Mouse (Mus musculus) right cerebral cortex, postnatal 36 days (tissue): Measurements from ENCODE around the gene Slc4a5.

Source experiments
- DNase-seq, 2 experiments: peaks; one replicate each; pipeline ENCODE4 v3.0.0; 2022; ENCODE audit warnings: low spot score in 2 of 2, mixed read lengths in 1 of 2

Slc4a5 gene

GRCm38 (mm10) chr6:83219814-83220213, at the start of gene Slc4a5:
Slc4a5 (plus strand) TSS chr6:83219828.
- DNase-seq = no peak

DNA sequence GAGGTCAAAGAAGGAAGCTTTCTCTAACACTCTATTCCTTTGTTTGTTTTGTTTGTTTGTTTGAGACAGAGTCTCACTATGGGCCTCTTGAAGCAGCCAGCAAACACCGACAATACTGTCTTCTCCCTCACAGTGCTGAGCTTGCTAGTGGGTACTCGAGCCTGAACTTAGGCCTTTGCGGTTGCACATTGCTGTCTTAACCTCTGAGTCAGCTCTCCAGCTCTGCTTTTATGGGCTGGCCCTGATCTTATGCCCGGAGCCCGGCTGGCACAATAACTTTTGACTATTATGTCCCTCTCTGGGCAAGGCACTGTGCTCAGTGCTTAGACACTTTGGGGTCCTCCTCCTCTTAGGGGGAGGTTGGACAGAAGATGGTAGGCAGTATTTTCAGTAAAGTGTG, 49.8 kb upstream of the Slc4a5 start:
- DNase-seq = no peak

DNA sequence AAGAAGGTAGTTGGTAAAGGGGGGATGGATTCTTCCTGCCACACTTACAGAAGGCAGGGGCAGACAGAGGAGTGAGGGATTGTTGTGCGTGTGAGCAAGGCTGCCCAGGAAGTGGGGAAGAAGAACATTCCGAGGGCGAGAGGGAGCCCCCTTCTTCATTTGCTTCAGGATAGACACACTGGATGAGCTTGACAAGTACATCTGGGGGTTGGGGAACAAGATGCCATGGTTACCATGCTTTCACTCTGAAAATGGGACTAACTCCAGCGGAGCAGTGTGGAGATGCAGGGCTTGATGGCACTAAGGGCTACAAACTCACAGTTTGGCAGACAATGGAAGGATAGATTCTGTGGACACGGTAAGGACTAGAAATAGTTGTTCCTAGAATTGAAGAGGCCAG, 48.6 kb upstream of the Slc4a5 start:
- no peak for DNase-seq

DNA sequence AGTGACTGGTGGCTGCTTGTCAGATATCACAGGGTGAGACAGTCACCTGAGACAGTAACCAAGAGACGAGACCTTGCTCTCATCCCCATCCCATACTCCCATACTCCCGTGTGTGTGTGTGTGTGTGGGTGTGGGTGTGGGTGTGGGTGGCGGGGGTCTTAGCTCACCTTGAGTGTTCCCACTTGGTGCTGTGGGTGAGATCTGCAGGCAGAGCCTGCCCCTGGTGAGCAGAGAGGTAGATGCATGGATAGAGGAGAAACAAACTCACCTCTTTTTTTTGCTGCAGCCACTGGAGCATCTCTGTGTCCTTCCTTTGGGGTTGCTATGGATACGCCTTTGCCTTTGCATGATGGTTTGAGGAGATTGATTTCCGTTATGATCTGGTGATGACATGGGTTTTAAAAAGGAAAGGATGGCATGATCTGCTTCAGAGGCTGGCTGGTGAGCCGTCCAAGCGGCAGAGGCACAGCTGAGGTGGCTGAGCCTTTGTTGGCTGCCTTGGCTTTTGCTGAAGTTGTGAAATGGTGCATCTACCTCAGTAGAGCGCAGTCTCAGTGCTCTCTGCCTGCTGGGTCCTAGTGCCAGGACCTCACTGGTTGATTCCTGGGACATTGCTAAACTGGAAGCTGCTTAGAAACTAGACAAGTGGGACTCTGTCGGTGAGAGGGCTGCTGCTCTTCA, 47.2 kb upstream of the Slc4a5 start:
- DNase-seq = peak; percentile 67 to 76

DNA sequence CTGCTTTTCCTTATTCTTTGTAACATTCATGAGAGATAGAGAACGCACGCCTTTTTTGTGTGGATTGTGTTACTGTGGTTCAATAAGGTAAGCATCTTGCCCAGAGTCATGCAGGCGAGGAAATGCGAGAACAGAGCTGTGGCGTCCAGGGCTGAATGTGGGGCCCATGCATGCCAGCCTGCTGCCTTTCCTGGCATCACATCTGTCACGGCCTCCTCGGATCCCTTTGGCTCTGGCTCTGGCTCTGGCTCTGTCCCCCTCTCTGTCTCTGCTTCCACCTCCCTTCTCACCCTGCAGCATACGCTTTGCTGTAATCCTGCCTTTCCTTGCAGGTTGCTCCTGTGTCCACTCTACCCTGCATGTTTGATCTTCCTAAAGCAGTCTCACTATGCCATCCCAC, 43.6 kb upstream of the Slc4a5 start:
- DNase-seq = no peak

- peak; percentile 80 to 81 for DNase-seq
These were observed 40.1 kb upstream of the Slc4a5 start for GRCm38 (mm10) chr6:83179390-83180117.

DNA sequence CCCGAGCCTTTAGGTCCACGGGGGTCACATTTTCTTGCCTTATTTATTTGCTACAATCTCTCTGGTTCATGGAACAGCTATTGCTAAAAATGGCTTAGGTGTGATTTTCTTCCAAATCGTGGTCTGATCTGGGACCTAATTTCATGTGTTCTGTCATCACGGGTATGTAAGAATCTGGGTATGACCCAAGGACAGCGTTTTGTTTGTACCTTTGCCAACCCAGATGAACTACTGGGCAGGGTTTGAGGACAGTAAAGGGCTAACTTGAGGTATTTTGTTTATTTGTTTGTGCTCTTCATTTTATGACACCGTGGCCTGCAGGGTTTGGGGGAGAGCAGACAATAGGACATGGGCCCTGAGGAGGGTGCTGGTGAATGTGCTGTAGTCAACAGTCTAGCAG, 39.0 kb upstream of the Slc4a5 start:
- DNase-seq = no peak

- DNase-seq = no peak
These were observed 34.7 kb upstream of the Slc4a5 start for GRCm38 (mm10) chr6:83184858-83185435.

DNA sequence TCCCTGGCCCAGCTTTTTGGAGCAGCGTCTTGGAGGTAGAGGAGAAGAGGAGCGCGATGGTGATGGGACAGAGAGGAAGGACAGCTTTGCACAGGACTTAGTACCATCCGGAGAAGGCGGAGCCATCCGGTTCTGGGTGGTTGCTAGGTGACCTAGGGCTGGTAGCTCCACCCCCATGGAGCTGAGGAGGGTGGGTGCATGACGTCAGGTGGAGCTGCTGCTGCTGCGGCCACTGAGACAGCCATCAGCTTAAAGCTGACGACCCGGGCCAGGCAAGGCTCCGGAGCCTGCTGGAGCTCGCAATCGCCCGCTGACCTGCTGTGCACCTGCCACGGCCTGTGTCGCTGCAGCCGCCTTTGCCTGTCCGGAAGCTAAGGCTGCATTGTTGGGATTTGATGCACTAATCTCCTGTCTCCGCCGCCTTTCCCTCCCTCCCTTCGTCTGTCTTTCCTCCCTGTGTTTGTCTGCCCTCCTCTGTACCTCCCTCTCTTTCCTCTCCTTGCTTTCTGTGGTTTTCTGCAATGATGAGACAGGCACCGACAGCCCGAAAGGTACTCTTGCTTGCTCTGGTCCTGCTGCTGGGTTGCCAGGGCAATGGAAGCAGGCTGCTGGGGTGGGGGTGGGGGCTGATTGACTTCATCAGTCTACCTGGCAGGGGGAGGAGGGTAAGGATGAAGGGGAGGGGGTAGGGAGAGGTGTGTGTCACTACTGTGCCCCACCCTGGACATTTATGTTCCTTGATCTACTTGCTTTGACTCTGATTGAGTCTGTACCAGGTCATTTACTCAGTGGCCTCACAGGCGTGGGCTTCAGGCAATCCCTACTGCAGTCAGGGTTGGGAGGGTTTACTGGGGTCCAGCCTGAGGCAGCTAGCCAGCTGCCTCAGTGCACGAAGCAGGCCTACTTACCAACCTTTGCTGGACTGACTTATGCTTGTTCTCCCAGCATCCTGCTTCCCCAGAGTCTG, 33.5 kb upstream of the Slc4a5 start:
- peak; percentile 87 to 94 for DNase-seq

GRCm38 (mm10) chr6:83186946-83187345, 32.7 kb upstream of the Slc4a5 start:
- DNase-seq = no peak

DNA sequence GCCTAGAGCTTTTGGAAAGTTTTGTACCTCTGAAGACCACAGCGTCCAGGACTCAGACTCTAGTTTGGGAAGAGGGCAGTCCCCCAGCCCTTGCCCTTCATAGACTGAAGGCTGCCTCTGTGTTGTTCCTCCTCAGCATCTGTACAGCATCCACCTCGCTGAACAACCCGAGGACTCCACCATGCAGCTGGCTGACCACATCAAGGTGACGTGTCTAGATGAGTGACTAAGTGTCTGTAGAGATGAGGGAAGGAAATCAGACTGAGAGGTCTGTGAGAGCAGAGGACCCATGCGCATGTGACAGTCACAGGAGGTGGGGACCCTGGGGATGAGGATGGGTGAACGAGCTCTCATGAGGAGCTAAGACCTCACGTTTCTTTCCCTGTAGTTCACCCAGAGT, 26.1 kb upstream of the Slc4a5 start:
- DNase-seq = no peak

DNA sequence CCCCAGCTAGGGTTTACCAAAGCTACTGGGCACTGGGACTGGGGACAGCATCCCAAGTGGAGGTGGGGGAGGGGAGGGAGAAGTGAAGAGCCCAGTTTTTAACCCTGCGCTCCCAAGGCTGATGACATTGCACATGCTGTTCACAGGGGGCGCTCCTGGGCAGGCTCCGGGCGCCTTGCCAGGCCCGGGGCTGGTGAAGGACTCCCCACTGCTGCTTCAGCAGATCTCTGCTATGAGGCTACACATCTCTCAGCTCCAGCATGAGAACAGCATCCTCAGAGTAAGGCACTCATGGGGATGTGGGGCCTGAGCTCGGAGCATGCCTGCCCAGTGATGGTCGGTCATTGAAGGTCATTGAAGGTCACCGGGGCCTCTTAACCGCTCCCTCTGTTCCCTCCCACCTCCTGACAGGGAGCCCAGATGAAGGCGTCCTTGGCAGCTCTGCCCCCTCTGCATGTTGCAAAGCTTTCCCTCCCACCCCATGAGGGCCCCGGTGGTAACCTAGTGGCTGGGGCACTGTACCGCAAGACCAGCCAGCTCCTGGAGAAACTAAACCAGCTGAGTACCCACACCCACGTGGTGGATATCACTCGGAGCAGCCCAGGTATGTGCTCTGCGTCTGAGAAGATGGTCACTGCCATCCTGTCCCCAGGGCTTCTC, 22.2 kb upstream of the Slc4a5 start:
- peak; percentile 45 to 57 for DNase-seq

- DNase-seq = no peak
These were observed 16.3 kb upstream of the Slc4a5 start for GRCm38 (mm10) chr6:83203320-83203719.

- no peak for DNase-seq
These were observed 13.8 kb upstream of the Slc4a5 start for GRCm38 (mm10) chr6:83205851-83206250.

GRCm38 (mm10) chr6:83206321-83206720, 13.3 kb upstream of the Slc4a5 start:
- DNase-seq = no peak

GRCm38 (mm10) chr6:83207361-83208049, 12.1 kb upstream of the Slc4a5 start:
- DNase-seq = no peak

- no peak for DNase-seq
These were observed 11.6 kb upstream of the Slc4a5 start for GRCm38 (mm10) chr6:83208050-83208400.

GRCm38 (mm10) chr6:83210495-83210894, 9.1 kb upstream of the Slc4a5 start:
- DNase-seq = no peak

DNA sequence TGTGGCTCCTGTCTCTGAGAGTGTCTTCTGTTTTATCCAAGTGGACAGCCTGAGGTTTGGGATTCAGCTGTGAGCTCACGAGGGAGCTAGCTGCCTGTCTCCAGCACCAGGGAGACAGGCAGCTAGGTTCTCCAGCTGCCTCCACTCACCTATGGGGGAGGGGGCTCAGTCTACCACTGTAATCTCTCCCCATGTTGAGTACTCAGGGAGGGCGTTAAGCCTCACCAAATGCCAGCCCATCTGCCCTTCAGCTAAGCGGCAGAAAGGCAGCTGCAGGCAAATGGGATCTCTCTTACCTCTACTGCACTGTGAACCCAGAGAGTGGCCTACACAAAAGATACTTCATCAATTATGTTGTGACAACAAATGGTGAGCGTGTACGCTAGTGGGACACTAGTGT, 8.1 kb upstream of the Slc4a5 start:
- no peak for DNase-seq

- no peak for DNase-seq
These were observed 4.5 kb upstream of the Slc4a5 start for GRCm38 (mm10) chr6:83215002-83215666.
